Mouse (Mus musculus): ENCODE data around the gene Syf2.

Syf2 gene

DNA sequence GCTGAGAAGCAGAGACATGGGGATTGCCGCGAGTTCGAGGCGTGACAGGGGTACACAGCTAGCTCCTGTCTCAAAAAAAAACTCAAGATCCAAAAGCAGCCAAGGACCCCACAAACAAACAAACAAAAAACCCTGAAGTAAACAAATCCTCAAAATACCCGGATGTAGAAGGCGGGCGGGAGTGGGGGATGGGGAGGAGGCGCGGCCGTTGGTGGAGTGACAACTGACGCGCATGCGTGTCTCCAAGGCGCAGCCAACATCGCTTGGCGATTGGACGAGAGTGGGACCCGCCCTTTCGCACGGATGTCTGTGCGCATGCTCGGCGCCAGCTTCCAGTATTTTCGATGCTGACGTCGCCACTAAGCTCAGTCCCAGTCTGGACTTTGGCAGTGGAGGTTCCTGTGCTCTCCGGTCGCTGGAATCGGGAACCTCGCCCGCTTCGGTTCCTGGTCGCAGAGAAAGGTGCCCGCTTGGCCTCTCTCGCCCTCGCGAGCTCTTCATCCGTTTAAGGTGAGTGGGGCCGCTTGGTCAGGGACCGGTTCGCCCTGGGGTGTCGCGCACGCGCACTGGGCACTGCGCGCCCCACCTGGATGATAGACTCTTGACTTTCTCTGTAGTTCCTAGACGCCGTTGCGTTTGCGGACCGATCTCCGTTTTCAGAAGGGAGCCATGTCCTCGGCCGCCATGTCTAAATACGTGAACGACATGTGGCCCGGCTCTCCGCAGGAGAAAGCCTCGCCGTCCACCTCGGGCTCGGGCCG is 7.3 kb upstream of the Syf2 start, which contains the start of gene Rsrp1:
Rsrp1 (plus strand) TSS at position 335 of the 761 bp plus-strand sequence.
- DNase-seq (ENCODE audit: low spot score in 2 of 2), result peak; percentile 95 to 98

DNA sequence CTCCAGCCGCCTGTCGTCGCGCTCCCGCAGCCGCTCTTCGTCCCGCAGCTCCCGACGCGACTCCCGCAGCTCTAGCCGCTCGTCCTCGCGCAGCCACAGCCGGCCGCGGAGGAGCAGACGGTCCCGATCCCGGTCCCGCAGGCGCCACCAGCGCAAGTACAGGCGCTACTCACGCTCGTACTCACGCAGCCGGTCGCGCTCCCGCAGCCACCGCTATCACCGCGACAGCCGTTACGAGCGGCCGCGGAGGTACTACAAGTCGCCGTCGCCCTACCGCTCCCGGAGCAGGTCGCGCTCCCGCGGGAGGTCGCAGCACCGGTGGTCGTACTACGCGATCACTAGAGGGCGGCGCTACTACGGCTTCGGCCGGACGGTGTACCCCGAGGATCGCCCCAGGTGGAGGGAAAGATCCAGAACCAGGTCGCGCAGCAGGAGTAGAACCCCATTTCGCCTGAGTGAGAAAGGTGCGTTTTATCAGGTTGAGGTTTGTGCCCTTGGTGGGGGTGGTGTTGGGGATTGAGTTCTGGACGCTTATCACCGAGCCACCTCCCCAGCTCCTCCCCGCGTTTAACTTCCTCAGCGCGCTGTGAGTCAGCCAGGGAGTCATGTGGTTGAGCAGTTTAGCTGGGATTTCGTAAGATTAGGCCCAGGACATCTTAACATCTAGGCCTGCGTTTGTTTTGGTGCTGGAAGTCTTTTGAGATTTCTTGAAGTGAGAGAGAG is 6.5 kb upstream of the Syf2 start:
- peak in 1 of 2 experiments; percentile 48 for DNase-seq (ENCODE audit: low spot score in 2 of 2)

DNA sequence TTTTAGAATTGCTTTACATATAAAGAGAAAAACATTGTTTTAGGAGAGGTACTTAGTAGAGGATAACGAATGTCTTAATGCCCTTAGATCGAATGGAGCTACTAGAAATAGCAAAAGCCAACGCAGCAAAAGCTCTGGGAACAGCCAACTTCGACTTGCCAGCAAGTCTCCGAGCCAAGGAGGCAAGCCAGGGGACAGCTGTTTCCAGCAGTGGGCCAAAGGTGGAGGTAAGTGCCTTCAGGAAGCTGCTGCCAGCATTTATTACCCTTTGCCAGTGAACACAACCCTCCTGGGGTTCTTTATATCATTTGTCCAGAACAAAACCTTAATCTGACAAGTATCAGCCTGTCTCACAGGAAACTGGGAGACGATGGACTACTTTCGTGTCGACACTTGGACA is 5.5 kb upstream of the Syf2 start:
- DNase-seq (ENCODE audit: low spot score in 2 of 2), result no peak

DNA sequence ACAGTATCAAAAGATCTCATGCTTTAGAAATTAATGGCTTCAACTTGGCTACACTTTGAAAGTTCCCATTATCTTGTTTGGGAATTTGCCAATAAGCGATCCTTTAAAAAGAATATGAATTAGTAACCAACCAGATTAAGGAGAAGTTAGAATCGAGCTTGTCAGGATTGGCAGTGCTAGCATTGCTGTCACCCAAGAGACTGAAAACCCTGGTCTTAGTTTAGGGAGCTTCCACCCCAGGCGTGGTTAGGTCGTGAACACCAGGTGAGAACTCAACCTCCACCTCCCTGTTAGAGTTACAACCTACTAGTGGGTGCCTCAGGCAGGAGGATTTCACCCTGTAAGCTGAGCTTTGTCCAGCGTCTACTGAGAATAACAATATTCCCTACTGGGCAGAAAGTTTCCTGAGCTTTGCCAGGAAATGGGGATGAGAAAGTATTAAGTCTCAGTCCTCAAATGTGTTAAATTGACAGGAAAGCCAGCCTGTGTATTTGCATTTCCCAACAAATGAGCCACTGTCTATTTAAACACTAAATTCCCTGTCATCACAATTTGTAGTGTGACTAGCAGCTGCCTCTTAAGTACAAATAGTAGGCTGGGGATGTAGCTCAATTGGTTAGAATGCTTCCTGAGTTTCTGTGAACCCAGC is 2.8 kb upstream of the Syf2 start:
- DNase-seq (ENCODE audit: low spot score in 2 of 2), result no peak

DNA sequence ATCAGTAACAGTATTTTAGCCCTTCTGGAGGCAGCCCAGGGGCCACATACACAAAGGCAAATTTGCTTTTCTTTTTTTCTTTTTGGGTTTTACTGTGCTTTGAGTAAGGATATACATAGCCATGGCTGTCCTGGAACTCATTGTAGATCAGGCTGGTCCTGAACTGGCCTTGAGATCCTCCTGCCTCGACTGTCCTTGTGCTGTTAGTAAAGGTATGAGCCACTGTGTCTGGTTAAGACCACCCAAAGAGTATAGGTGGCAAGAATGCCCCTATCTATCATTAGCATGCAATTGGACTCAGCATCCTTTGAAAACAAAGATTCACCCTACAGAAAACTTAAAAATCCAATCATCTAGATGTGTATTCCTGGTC is 2.2 kb upstream of the Syf2 start:
- DNase-seq (ENCODE audit: low spot score in 2 of 2), result no peak

DNA sequence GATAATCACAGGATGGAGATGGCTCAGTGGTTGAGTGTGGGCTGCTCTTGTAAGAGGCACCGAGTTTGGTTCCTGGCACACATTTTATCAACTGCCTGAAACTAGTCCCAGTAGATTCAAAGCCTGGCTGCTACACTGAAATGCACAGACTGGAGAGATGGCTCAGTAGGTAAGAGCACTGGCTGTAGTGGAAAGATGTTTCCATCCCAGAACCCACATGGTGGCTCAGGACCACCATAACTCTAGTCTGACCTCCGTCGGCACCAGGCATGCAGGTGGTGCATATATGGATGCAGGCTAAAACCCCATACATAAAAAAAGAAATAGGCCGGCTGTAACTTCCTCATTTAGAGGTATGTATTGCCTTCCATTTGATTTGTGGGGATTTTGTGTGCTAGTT is 1.2 kb upstream of the Syf2 start:
- DNase-seq (ENCODE audit: low spot score in 2 of 2), result no peak

DNA sequence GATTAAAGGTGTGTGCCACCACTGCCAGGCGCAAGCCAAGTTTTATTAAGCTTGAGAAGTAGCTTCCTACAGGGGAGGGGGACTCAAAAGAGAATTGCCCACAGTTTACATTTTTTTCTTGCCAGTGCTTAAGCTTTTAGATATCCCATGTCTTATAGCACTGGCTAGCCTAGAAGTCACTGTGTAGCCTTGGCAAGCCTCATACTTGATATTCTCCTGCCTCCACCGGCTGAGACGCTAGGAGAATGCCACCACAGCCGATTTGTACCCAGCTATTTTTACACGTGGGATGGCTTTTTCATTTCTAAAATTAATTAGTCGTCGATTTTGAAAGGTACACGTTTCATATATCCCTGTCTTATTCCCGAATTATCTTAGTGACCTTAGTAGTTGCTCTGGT is 508 bp upstream of the Syf2 start:
- DNase-seq (ENCODE audit: low spot score in 2 of 2), result no peak

DNA sequence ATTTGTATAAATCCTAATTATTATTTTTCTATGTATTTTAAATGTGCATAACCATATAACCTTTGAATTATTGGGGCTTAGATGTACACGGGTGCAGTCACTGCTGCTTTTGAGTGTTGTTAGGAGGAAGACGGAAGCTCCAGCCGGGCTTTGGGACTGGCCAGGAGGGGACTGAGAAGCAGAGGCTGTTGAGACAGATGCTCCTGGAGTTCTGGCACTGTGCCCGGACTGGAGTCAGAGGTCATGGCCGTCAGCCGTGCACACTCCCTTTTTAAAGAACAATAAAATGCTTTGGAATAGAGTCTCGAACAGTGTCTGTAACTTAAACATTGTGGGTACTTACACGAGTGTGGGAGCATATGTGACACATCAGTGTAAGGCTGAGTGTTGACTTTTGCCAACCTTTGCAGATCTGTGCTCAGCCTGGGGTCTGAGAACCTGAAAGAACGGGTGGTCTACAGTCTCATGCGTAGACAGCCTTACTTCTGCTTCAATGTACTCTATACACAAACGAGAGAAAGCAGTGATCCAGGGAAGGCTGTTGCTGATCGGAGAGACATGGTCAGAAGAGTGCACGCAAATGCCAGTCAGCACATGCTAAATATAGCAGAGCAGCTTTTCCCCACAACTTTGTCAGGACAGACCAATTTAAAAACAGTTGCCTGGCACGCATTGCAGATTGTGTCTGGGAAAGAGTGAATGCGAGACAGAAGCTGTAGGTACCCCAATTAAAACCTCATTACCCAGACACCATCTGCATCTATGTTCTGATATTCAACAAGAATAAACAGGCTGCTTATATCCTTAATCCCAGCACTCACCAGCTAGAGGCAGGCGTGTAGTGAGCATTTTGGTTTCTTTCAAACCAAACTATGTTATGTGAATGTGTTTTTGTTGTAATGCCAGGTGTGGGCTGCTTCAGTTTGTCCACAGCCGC is 6.8 kb downstream of the Syf2 start:
- no peak for DNase-seq (ENCODE audit: low spot score in 2 of 2)

DNA sequence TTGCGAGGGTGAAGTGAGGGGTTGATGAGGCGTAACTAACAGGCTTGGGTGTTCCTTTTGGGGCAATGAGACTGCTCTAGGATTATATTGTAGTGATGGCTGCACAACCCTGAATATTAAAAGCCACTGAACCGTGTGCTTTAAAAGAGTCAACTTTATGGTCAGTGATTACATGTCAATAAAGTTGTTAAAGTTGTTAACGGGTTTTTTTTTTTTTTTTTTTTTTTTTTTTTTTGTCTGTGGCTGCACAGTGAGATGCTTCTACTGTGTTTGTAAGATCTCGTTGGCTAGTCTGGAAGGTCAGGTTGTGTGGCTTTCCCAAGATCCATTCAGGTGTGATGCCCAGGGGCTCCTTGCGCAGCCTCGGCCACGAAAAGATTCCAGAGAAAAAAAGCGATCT is 9.2 kb downstream of the Syf2 start:
- no peak for DNase-seq (ENCODE audit: low spot score in 2 of 2)

DNA sequence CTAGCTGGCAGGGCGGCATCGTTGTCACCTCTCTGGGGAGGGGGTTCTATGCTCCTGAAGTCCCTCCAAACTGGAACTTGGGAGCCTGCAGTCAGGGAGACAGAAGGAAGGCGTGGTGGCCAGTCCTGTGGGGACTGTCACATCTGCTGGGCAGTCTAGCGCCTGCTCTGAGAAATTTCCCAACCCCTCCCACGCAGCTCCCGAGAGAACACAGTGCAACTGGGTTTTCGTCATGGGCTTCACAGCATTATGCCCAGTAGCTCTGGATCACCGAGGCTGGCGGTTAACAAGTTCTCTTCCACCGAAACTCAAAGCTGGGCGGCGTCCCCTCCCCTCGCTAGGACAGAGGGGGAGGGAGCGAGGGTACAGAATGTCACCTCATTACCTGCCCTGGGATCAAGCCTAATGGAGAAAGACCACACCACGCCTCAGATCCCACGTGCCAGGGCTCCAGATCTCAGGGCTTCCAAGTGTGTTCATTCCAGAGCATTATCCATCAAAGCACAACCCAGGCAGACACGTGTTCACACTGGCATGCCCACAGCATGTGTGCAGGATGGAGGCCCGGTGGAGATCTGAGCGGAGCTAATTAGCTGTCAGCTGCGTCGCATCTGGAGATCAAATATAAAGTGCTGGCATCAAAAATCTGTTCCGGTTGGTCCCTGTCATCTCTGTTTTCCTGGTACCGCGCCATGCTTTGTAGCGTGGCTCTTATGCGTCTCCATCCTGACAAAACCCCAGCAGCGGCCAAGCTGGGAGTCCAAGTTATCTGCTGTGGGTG is 13.2 kb downstream of the Syf2 start:
- no peak for DNase-seq (ENCODE audit: low spot score in 2 of 2)

DNA sequence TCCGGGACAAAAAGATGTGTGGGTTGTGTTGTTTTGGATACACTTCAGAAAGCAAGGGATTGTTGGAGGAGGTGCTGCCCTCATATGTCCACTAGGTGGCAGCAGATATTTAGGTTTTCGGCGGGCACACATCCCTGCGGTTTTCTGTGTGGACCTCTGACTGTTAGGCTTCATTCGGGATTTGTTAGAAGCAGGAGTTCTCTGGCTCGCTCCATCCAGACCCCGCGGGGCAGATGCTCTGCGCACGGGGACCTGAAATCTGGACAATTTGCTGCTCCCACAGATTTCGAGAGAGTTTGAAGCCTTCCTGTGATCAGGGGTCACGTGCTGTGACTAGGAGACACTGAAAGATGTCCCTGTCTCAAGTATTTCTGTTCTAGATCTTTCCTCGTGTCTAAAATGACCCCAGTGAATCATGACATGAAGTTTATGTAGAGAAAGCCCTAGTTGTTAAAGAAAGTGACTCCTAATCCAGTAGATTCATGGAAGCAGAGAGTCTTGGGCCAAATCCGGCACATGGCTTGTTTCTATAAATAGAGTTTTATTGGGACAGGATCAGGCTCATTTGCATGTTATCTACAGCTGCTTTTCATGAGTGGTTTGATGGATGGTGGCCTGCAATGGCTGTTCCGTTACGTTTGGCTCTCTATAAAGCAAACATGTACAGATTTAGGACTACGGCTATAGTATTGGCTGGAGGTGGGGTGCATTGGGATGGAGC is 15.5 kb downstream of the Syf2 start:
- peak; percentile 61 to 79 for DNase-seq (ENCODE audit: low spot score in 2 of 2)

DNA sequence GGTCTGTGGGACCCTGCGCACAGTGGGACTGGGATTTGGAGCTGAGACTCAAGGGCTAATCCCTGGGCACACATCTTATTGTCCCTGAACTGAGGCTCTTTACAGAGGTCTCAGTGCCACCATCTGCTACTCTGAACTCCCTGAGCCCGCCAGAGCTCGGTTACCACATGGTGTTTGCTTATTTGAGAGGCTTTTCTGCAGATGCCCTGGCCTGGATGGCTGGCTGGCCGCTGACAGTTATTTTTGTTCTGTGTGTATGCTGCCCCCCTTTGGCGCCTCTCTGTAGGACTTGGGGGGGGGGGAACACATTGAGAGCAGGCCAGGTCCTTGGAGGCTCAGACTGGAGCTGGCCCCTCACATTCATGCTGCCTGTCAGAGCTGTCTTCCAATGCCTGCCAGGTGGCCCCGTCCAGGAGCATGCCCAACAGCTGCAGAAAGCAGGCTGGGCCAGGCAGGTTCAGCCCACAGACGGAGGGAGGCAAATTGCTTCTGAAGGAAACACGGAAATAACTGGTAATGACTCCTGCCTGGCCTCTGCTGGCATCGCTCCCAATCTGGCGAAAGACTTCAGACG is 19.9 kb downstream of the Syf2 start:
- peak in 1 of 2 experiments; percentile 31 for DNase-seq (ENCODE audit: low spot score in 2 of 2)

DNA sequence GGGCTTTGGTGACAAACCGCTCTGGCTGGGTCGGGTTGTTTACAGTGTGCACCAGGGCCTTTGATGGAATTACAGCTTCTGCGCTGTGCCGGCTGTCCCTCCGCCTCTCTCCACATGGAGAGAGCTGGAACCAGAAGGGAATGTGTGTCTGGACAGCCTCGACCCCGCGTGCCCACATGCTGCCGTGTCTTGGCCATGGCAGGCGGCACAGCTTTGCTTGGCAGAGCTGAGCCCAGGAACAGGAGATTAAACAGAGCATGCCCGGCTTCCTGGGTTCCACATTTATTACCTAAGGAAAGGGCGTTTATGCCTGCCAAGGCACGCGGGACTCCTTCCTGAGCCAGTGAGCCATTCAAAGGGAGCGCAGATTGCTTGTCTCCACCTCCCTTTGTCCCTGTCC is 23.8 kb downstream of the Syf2 start:
- DNase-seq (ENCODE audit: low spot score in 2 of 2), result peak in 1 of 2 experiments; percentile 26

DNA sequence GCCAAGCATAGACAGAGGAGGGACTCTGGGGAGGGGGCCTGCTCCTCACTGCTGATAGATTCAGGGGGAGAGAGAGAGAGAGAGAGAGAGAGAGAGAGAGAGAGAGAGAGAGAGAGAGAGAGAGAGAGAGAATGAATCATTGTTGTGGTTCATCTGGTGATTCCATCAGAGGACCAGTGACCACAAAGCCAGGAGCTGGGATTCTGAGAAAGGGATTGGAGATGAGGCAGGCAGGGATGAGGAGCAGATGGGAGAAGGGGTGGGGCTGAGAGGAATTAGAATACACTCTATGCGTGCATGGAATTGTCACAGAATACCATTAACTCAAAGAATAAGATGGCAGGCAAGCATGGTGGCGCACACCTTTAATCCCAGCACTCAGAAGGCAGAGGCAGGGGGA is 24.5 kb downstream of the Syf2 start:
- no peak for DNase-seq (ENCODE audit: low spot score in 2 of 2)

DNA sequence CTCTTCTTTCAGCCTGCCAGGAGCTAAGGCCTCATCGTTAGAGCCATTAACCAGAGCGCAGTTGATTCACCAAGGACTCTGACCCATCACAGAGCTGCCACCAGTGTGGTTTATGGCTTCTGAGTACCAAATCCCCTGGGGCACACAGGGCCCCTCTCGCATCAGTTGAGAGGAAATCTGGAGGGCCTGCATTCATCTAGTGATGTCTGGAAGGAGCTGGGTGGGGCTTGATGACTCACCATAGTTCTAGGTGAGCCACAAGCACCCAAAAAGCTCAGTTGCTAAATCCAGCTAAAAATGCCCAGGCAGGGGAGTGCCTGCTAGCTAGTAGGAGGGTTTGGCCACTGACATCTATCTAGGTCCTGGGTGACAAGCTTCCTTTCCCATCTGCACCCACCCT is 25.1 kb downstream of the Syf2 start:
- no peak for DNase-seq (ENCODE audit: low spot score in 2 of 2)

DNA sequence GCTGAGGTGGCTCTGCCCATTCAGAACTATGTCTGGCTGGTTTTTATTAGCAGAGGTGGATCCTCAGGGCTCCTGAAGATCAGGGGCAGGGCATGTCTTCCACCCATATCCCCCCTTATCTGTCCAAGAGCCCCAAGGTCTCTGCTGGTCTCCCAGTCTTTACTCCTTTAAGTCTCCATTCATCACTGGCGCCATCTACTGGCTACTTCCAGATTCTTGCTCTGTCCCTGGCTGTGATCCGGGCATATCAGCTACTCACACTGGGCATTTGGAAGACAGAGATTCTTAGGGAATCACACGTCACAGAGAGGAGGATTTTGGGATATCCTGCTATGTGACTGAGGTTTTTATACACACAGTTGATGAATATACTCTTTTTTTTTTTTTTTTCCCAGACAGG is 25.6 kb downstream of the Syf2 start:
- peak; percentile 48 to 71 for DNase-seq (ENCODE audit: low spot score in 2 of 2)

DNA sequence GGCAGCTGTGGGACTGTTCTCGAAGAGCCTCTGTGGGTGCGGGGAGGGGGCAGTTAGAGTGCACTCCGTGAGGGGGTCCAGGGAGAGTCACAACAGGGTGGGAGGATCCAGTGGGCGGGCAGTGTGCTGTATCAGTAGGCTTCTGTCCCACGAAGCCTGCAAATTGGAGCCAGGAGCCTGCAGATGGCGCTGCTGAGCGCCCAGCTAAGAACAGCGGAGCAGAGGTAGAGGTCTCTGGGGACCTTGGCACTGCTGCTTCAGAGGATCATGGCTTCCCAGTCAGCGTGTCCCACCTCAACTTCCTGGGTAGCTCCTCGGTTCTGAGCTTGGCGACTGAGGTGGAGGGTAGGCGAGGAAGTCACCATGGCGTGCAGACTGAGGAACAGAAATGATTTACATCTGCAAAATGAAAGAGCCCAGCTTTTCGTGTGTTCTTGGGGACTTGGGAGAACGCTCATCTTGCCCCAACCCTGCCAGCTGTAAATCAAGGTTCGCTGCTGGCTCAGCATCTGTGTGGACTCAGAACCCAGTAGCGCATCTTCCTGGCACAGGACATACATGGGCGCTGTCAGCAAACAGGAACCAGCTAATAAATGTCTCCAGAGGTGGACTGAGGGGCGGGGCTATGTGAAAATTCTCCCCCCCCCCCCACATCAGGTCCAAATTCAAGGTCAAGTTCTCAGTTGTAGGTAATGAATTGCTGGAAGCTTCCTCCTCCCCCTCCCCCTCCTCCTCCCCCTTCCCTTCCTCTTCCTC is 32.5 kb downstream of the Syf2 start:
- DNase-seq (ENCODE audit: low spot score in 2 of 2), result peak in 1 of 2 experiments; percentile 21

DNA sequence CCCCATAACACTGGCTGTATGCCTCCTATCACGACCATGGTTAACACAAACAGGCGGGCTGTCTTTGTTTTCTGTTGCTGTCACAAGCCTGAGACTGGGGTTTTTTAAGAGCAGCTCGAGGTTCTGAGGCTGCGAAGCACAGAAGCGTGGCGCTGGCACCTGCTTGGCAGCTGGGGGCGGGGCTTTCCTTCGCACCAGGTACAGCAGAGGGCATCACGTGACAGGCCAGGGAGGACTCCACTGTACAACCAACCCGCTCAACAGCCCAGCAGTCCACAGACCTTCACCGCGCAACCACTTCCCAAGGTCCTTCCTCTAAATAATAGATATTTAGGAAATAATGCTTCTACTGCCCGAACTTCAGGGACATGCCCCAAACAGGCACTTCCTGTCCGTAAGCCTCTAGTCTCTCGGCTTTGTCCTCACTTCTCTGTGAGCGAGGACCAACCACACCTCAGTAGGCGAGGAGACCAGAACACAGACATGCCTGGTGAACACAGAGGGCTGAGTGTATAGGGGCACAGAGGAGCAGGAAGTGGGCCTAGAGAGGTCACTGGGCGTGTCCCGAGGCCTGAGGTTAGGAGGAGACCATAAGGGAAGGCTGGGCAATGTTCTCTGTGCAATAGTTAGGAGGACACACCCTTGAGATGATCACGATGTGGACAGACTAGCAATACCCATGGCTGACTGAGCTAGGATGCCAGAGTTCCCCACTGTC is 37.3 kb downstream of the Syf2 start:
- DNase-seq (ENCODE audit: low spot score in 2 of 2), result no peak

DNA sequence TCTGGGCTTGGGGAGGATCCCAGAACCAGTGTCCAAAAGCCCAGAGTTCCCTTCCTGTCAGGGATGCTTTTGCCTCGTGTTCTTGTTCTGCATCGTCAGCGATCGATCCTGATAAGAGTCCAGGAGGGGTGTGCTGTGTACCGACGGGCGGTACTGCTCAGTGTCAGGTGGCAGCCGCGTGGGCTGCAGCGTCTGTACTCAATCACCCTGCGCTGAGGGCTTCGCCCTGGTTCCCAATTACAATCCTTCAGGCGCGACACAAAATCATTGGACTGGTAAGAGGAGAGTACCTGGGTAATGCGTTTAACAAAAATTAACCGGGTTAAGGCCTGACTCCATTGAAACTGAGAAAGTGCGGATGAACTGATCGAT is 37.9 kb downstream of the Syf2 start:
- no peak for DNase-seq (ENCODE audit: low spot score in 2 of 2)

All from cerebellum, postnatal 4 days (tissue).